Mouse (Mus musculus) cerebellum, adult 9-11 months (tissue): ENCODE data around the gene Coro7.
"Not testable (repeated sequence)": the region's sequence is repeated elsewhere in the genome, so short reads cannot be mapped to it uniquely, and the experiment has no call there.

Experiments
- DNase-seq: peaks from one replicate; pipeline ENCODE4 v3.0.0; 2022

Gene Coro7

GRCm38 (mm10) chr16:4680922-4681455 is 1.4 kb upstream of the Coro7 start:
- not testable (repeated sequence) for DNase-seq

DNA sequence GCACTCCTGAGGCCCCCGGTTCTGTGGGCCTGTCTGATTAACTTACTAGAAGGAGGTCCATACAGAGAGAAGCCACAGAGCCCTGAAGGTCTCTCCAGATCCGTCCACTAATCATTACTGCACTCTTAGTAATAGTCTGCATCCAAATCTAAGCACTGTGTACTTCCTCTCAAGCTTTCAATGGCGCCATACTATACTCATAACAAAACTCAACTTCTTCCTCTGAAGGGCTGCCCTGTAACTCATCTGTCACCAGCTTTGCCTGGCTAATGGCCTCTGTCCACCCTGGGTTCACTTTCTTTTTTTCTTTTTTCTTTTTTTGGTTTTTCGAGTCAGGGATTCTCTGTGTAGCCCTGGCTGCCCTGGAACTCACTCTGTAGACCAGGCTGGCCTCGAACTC is 1.5 kb downstream of the Coro7 start:
- no peak for DNase-seq

GRCm38 (mm10) chr16:4676836-4677235 is 2.7 kb downstream of the Coro7 start:
- no peak for DNase-seq

- DNase-seq: no peak
These were observed 5.5 kb downstream of the Coro7 start for GRCm38 (mm10) chr16:4674091-4674490.

- DNase-seq: no peak
These were observed 9.3 kb downstream of the Coro7 start for GRCm38 (mm10) chr16:4670317-4670716.

DNA sequence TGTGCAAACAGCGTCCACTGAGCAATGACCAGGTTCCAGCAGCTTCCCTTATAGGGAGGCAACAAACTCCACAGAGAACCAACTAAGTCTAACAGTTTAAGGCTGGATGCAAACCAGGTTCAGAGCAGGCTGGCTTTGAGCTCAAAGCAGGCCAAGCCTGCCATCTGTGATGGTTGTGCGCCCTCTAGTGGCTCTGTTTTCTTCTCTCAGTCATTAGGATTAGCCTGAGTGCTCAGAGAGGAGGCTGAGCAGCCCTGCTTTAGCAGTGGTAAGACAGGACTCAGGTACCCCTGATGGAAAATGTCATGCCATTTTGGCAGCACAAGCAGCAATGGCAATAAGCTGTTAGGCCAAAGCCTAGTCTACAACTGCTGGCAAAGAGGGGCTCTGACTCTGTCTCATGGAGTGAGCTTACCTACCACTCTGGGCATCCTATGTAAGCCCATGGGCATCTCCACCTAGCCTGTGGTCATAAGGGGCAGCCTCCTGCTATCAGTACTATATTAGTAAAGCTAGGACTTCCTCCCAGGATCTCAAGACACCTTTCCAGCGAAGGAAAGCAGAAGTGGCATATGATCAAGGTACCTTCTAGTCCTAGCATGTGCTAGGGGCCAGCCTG is 12.3 kb downstream of the Coro7 start:
- peak; percentile 83 for DNase-seq

DNA sequence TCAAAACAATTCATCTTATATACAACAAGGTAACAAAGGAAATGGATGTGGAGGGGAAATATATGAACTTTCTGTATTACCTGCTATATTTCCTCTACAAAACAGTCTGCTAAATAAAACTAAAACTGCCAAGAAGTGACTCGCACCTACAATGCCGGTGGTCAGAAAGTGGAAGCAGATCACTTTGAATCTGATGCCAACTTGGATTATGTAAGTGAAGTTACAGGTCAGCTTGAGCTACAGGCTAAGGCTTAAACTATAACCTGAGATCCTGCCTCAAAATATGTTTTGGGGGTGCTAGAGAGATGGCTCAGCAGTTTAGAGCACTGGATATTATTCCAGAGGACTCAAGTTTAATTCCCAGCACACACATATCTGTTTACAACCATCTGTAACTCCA is 13.9 kb downstream of the Coro7 start:
- DNase-seq: no peak

GRCm38 (mm10) chr16:4663806-4664205 is 15.8 kb downstream of the Coro7 start:
- no peak for DNase-seq

- no peak for DNase-seq
These were observed 18.0 kb downstream of the Coro7 start for GRCm38 (mm10) chr16:4661605-4662004.

DNA sequence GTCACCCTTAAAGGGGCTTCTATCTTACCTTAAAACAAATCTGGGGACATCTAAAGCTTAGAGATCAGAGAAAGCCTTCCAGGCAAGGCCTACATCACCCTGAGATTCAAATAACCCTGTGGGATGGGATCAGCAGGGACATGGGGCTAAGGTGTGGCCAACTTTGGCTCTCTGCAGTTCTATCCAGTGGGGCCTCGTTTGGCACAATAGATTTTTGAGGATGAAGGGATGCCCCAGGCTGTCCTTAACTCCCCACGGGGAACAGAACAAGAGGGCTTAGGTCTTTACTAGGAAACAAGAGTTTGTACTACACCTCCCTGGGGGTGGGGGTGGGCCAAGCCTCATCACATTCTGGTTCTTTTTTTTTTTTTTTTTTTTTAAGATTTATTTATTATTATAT is 20.3 kb downstream of the Coro7 start:
- no peak for DNase-seq

DNA sequence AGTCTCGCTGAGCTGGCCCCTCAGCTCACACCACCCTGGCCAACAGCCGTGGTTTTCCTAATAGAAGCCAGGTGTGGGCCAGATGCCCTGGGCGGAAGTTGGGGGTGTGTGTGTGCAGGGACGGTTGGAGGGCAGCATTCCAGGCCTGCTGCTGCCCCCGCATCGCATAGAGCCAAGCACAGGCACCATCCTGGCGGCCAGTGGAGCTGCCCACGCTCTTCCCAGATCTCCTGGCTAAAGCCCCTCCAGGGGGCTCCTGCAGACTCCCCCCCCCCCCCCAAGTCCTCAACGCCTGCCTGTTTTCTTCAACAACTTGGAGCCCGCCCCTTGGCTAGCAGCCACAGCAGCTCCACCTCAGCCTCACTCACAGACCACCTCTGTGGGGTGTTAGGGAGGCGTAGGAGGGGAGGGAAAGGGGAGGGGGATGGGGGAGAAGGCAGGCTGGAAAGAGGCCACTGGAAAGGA is 20.8 kb downstream of the Coro7 start:
- DNase-seq: no peak

GRCm38 (mm10) chr16:4656571-4657081 is 23.0 kb downstream of the Coro7 start:
- no peak for DNase-seq

DNA sequence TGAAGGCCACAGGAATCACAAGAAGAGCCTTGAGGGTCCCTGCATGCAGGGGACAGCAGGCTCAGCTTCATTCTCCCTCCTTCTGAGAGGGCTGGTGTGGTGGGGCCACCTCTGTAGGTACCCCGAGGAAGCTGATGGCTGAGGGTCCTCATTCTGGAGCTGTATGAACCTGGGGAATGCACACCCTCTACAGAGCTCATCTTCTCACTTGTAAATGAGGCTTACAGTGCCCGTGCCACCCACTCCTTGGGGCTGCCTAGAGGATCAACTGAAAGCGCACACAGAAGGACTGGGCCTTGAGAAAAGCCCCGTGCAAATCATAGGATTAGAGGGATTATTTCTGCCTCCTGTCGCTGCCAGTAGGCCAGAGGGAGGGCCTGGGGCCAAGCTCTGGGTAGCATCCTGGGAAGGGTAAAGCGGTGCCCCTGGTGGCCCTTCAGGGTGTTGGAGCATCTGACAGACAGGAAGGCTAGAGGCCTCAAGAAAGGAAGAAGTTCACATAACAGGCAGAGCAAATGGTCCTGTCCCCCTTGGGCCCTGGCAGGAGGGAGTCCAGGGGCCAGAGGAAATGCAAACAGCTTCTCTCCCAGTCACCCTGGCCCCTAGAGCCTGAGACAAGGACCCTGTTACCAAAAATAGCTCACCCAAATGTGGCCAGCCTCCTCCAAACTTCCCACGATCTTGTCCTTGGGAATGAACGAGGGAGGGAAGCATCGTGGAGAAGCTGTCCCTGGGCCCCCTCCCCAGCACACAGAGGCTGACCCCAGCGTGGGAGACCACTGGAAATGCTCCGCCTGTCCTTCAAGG is 23.6 kb downstream of the Coro7 start:
- DNase-seq: no peak

DNA sequence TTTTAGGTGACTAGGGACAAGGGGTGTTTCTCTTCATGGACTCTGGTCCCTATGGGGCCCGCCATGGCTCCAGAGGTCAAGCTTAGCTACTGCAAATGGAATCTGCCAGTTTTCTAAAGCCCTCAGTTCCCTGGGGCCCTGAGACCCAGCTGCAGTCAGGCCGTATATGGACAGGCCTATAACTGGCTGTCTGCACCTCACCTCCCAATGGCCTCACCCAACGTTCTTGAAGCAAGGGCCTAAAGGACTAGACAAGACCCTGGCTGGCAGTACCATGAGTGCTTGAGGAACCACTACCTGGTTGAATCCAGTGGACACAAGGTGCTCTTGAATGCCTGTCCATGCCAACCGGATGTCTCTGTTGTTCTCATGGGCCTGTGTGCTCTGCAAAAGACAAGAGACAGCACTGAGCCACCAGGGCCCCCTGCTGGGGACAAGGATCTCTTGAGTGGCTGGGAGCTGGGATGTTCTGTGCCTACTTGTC is 24.3 kb downstream of the Coro7 start:
- DNase-seq: no peak

GRCm38 (mm10) chr16:4654706-4655105 is 24.9 kb downstream of the Coro7 start:
- DNase-seq: peak; percentile 61

- peak; percentile 90 for DNase-seq
These were observed 26.7 kb downstream of the Coro7 start for GRCm38 (mm10) chr16:4652707-4653416.

GRCm38 (mm10) chr16:4651624-4652023 is 28.0 kb downstream of the Coro7 start:
- DNase-seq: no peak

GRCm38 (mm10) chr16:4651081-4651480 is 28.5 kb downstream of the Coro7 start:
- no peak for DNase-seq

DNA sequence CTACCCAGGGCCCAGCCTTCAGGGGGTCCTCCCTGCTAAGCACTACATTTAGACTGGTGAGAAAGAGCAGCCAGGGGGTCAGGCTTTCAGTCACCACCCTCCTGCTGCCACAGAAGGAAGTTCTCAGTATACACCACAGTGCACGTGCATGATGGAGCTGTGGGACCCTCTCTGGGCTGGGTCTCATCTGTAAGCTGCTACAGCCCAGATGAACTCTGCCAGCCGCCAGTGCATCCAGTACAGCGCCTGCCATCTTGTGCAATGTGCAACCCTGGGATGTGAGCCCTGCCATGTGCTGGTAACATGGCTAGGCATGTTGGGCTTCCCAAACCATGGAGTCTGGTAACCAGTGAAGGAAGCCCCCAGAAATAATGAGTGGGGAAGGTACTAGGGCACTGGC is 29.4 kb downstream of the Coro7 start:
- DNase-seq: no peak

- no peak for DNase-seq
These were observed 29.9 kb downstream of the Coro7 start for GRCm38 (mm10) chr16:4649692-4650091.

GRCm38 (mm10) chr16:4649211-4649610 is 30.4 kb downstream of the Coro7 start:
- DNase-seq: no peak

DNA sequence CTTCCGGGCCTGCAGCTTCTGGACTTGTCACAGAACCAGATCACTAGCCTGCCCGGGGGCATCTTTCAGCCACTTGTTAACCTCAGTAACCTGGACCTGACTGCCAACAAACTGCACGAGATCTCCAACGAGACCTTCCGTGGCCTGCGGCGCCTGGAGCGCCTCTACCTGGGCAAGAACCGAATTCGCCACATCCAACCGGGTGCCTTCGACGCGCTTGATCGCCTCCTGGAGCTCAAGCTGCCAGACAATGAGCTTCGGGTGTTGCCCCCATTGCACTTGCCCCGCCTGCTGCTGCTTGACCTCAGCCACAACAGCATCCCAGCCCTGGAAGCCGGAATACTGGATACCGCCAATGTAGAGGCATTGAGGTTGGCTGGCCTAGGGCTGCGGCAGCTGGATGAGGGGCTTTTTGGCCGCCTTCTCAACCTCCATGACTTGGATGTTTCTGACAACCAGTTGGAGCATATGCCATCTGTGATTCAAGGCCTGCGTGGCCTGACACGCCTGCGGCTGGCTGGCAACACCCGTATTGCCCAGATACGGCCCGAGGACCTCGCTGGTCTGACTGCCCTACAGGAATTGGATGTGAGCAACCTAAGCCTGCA is 31.1 kb downstream of the Coro7 start:
- DNase-seq: no peak

- no peak for DNase-seq
These were observed 31.9 kb downstream of the Coro7 start for GRCm38 (mm10) chr16:4647651-4648141.
